Mouse (Mus musculus): ENCODE data around the gene Capns1.

GRCm38 (mm10) chr7:30194101-30194831 is 4.3 kb downstream of the Capns1 start:
- TF ChIP-seq CTCF (IDR thresholded peaks at IDR 0.05 in 2 of 3, conservative IDR thresholded peaks at IDR 0.05 in 1 of 3; ENCODE audit: control insufficient read depth in 1 of 3, insufficient read depth in 1 of 3, low read depth in 2 of 3, low read length in 3 of 3, poor library complexity in 1 of 3, severe bottlenecking in 1 of 3), result no peak
- TF ChIP-seq GATA1 (IDR thresholded peaks at IDR 0.05; ENCODE audit: low read depth, low read length), result no peak
